Mouse (Mus musculus): ENCODE results near the gene Gabrr2. TPM values are rescaled to one million over a fixed set of nuclear protein-coding genes. Genes with fewer than 3 reads are reported as not detected.

Gene Gabrr2
- total and polyA plus RNA-seq, 2 experiments from 2014 or later = 0.18 to 0.37 TPM

- Histone ChIP-seq H3K27ac (peak overlapping the region; percentile 98; the same call in 1 of the 2 replicates), H3K4me3 (ENCODE audit: low read length) (peak overlapping the region; percentile 74), H3K9ac (replicated peaks; ENCODE audit: low read length) (peak overlapping the region; percentile 89), H3K36me3 (ENCODE audit: insufficient read depth, low read length) (no peaks in the 10 kb centered on the region), H3K4me2 (ENCODE audit: low read depth, low read length) (peak overlapping the region; percentile 55), H3K4me1 (ENCODE audit: insufficient read depth, low read length) (peaks cover 8% of the 10 kb centered on the region), H3K9me3 (ENCODE audit: low read length) (no peaks in the 10 kb centered on the region), H3K27me3 (ENCODE audit: insufficient read depth, low read length) (no peaks in the 10 kb centered on the region)
- 4% methylated on average over 4 of the region's 4 CpGs for WGBS
- DNase-seq (ENCODE audit: low spot score) (no peak), ATAC-seq (no peak)
- no peak for TF ChIP-seq CTCF (IDR thresholded peaks at IDR 0.05; ENCODE audit: low read depth)
Measured at GRCm38 (mm10) chr4:33032045-33032444, 30.8 kb upstream of the Gabrr2 start.

- Histone ChIP-seq H3K9ac (replicated peaks; ENCODE audit: low read length) (no peak overlapping the region), H3K4me3 (ENCODE audit: low read length) (no peak overlapping the region), H3K9me3 (ENCODE audit: low read length) (no peaks in the 10 kb centered on the region), H3K27ac (no peak overlapping the region), H3K4me2 (ENCODE audit: low read depth, low read length) (no peak overlapping the region), H3K27me3 (ENCODE audit: insufficient read depth, low read length) (no peaks in the 10 kb centered on the region), H3K4me1 (ENCODE audit: insufficient read depth, low read length) (peaks cover 8% of the 10 kb centered on the region), H3K36me3 (ENCODE audit: insufficient read depth, low read length) (peaks cover 5% of the 10 kb centered on the region; the same call in 1 of the 2 replicates)
- no peak for TF ChIP-seq CTCF (IDR thresholded peaks at IDR 0.05; ENCODE audit: low read depth)
- DNase-seq (ENCODE audit: low spot score) = no peak
- ATAC-seq = no peak
- WGBS = 89% methylated on average over 6 of the region's 6 CpGs
Measured at GRCm38 (mm10) chr4:33033515-33033914, 29.3 kb upstream of the Gabrr2 start.

DNA sequence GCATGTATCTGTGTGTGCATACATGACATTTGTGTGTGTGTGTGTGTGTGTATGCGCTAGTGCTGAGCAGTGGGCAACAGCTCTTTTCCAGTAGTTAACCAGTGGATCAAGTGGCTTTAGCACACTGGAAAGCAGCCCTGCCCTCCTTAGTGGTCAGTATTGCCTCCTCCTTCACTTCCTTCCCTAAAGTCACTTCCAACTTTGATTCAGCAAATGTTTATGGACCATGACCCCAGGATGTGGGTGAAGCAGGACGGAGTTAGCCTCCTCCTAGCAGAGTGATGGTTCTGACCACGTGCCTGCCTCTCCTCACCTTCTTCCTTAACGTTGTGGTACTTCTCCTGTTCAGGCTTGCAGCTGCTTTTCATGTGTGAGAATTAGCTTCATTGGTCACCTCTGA, 23.0 kb upstream of the Gabrr2 start:
- no peak for TF ChIP-seq CTCF (IDR thresholded peaks at IDR 0.05; ENCODE audit: low read depth)
- no peak overlapping the region for H3K27ac ChIP-seq
- H3K27me3 ChIP-seq (ENCODE audit: insufficient read depth, low read length) = no peaks in the 10 kb centered on the region
- no peak overlapping the region for H3K4me3 ChIP-seq (ENCODE audit: low read length)
- DNase-seq (ENCODE audit: low spot score) (no peak), ATAC-seq (no peak)
- H3K9ac ChIP-seq (replicated peaks; ENCODE audit: low read length) = no peak overlapping the region
- H3K4me1 ChIP-seq (ENCODE audit: insufficient read depth, low read length) = no peaks in the 10 kb centered on the region
- WGBS = 88% methylated on average over 4 of the region's 4 CpGs
- H3K36me3 ChIP-seq (ENCODE audit: insufficient read depth, low read length) = peaks cover 48% of the 10 kb centered on the region
- H3K4me2 ChIP-seq (ENCODE audit: low read depth, low read length) = no peak overlapping the region
- no peaks in the 10 kb centered on the region for H3K9me3 ChIP-seq (ENCODE audit: low read length)

DNA sequence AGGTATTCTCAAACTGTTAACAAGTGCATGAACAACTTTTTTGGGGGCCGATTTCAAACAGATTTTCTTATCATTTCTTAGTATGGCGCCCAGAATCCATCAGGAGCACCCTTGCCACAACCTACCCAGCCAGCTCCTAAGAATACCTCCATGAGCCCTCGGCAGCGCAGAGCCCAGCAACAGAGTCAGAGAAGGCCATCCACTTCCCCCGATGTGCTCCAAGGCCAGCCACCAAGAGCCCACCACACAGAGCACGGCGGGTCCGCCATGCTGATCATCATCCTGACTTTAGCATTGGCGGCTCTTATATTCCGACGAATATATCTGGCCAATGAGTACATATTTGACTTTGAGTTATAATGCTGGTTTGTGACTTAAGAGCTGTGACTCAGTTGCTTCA, 13.2 kb upstream of the Gabrr2 start:
- no peak overlapping the region for H3K4me3 ChIP-seq (ENCODE audit: low read length)
- no peak overlapping the region for H3K27ac ChIP-seq
- H3K36me3 ChIP-seq (ENCODE audit: insufficient read depth, low read length) = peaks cover 53% of the 10 kb centered on the region
- WGBS = 99% methylated on average over 11 of the region's 11 CpGs
- H3K9me3 ChIP-seq (ENCODE audit: low read length) = no peaks in the 10 kb centered on the region
- no peak overlapping the region for H3K4me2 ChIP-seq (ENCODE audit: low read depth, low read length)
- H3K9ac ChIP-seq (replicated peaks; ENCODE audit: low read length) = no peak overlapping the region
- no peaks in the 10 kb centered on the region for H3K4me1 ChIP-seq (ENCODE audit: insufficient read depth, low read length)
- ATAC-seq (no peak), DNase-seq (ENCODE audit: low spot score) (no peak)
- no peaks in the 10 kb centered on the region for H3K27me3 ChIP-seq (ENCODE audit: insufficient read depth, low read length)
- TF ChIP-seq CTCF (IDR thresholded peaks at IDR 0.05; ENCODE audit: low read depth) = no peak

DNA sequence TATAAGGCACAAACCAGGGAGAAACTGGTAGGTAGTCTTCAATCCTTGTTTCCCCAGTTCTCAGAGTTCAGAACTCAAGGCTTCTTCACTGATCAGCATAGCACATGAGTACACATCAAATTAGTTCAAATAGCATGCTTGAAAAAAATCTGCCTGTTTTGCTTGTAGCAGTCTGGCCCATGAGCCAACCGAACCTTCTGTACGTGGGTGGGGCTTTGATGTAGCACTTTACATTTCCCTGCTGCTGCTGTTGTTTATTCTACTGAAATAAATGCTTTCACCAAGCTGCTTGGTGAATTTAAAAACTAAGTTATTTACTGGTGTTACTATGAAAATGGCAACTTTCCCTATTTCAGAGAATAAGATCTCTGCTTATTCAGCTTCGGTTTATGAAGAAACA, 10.7 kb upstream of the Gabrr2 start:
- Histone ChIP-seq H3K4me1 (ENCODE audit: insufficient read depth, low read length) (no peaks in the 10 kb centered on the region), H3K9ac (replicated peaks; ENCODE audit: low read length) (no peak overlapping the region), H3K36me3 (ENCODE audit: insufficient read depth, low read length) (peaks cover 31% of the 10 kb centered on the region), H3K27ac (no peak overlapping the region), H3K4me2 (ENCODE audit: low read depth, low read length) (no peak overlapping the region), H3K9me3 (ENCODE audit: low read length) (no peaks in the 10 kb centered on the region), H3K4me3 (ENCODE audit: low read length) (no peak overlapping the region), H3K27me3 (ENCODE audit: insufficient read depth, low read length) (no peaks in the 10 kb centered on the region)
- ATAC-seq (no peak), DNase-seq (ENCODE audit: low spot score) (no peak)
- 95% methylated on average over 3 of the region's 3 CpGs for WGBS
- TF ChIP-seq CTCF (IDR thresholded peaks at IDR 0.05; ENCODE audit: low read depth) = no peak

DNA sequence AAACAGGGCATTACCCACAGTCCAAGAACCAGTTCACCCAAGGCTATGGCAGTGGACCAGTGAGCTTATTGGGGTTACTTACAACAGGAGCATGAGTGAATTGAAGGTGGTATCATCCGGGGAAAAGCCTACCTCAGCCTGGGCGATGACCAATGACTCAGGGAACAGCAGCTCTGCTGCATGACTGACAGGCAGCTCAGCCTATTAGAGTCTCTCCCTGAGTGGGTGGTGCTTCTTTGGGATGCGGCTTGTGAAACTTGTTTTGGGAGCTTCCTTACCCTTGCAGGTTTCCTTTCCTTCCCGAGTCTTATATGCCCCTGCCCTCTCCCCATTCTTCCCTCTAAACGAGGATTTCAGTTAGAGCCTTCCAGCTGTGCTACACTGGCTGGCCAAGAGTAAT, 10.1 kb upstream of the Gabrr2 start:
- H3K9ac ChIP-seq (replicated peaks; ENCODE audit: low read length) = no peak overlapping the region
- ATAC-seq (no peak), DNase-seq (ENCODE audit: low spot score) (no peak)
- H3K27ac ChIP-seq = no peak overlapping the region
- H3K36me3 ChIP-seq (ENCODE audit: insufficient read depth, low read length) = peaks cover 31% of the 10 kb centered on the region
- no peak overlapping the region for H3K4me2 ChIP-seq (ENCODE audit: low read depth, low read length)
- 91% methylated on average over 5 of the region's 5 CpGs for whole genome bisulfite sequencing
- no peaks in the 10 kb centered on the region for H3K9me3 ChIP-seq (ENCODE audit: low read length)
- H3K4me1 ChIP-seq (ENCODE audit: insufficient read depth, low read length) = no peaks in the 10 kb centered on the region
- TF ChIP-seq CTCF (IDR thresholded peaks at IDR 0.05; ENCODE audit: low read depth) = no peak
- H3K27me3 ChIP-seq (ENCODE audit: insufficient read depth, low read length) = no peaks in the 10 kb centered on the region
- no peak overlapping the region for H3K4me3 ChIP-seq (ENCODE audit: low read length)

DNA sequence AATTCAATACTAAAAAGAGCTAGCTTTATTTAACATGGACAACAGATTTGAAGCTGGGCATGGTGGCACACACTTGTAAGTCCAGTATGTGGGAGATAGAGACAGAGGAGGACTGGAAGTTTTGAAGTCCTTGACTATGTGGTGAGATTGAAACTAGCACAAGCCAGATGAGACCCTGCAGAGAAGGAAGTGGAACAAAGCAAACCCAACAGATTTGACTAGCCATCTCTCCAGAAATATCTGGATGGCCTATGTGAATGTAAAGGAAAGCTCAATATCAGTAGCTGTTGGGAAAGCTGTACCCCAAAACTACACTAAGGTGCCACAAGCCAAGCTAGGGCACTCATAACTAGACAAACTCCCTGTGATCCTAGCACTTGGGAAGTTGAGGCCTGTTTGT, 8.4 kb upstream of the Gabrr2 start:
- no peaks in the 10 kb centered on the region for H3K27me3 ChIP-seq (ENCODE audit: insufficient read depth, low read length)
- no peak for ATAC-seq
- no peak overlapping the region for H3K27ac ChIP-seq
- H3K4me2 ChIP-seq (ENCODE audit: low read depth, low read length) = no peak overlapping the region
- H3K9ac ChIP-seq (replicated peaks; ENCODE audit: low read length) = no peak overlapping the region
- peaks cover 24% of the 10 kb centered on the region for H3K36me3 ChIP-seq (ENCODE audit: insufficient read depth, low read length)
- H3K4me1 ChIP-seq (ENCODE audit: insufficient read depth, low read length) = no peaks in the 10 kb centered on the region
- TF ChIP-seq CTCF (IDR thresholded peaks at IDR 0.05; ENCODE audit: low read depth) = no peak
- H3K4me3 ChIP-seq (ENCODE audit: low read length) = no peak overlapping the region
- DNase-seq (ENCODE audit: low spot score) = no peak
- no peaks in the 10 kb centered on the region for H3K9me3 ChIP-seq (ENCODE audit: low read length)

Measured in hindbrain, postnatal 0 days (tissue).